Mouse (Mus musculus): ENCODE measurements around the gene Prss35.

GRCm38 (mm10) chr9:86708921-86709320, 34.5 kb upstream of the Prss35 start:
- no peak for TF ChIP-seq POLR2A (IDR thresholded peaks at IDR 0.05; ENCODE audit: borderline replicate concordance, low read depth, low read length)
- TF ChIP-seq CTCF (IDR thresholded peaks at IDR 0.05; ENCODE audit: low read depth, low read length): no peak

Measured in bone marrow macrophage, adult 2 months (primary cell).